Mouse (Mus musculus): Measurements from ENCODE around the gene Dpep2nb.

DNA sequence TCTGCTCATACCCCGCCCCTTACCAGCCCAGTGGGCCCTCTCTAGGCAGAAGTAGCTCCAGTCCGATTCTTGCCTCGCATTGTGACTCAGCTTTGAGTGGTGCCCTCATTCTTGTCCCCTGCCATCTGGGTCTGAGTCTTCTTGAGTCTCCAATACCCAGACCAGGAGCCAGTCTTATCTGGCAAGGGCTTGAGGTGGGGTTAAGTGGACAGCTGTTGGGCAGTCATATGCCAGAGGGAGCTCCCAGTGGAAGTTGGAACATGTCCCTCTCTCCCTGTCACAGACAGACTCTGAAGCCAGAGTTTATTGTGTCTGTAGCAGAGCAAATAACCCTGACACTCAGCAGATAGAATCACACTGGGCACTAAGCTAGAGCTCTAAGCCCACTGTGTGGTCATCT lies 45.3 kb upstream of the Dpep2nb start:
- TF ChIP-seq CTCF (IDR thresholded peaks at IDR 0.05; ENCODE audit: insufficient read depth, low read depth, low read length) = no peak
- no peak for TF ChIP-seq POLR2A (IDR thresholded peaks at IDR 0.05; ENCODE audit: insufficient read depth, low read depth, low read length)
